In genomic region chr5:139389676-139390061, GRCm38 (mm10) we compare ENCODE assay signal across 8 mouse cellular contexts. TPM values are rescaled to one million over a fixed set of nuclear protein-coding genes. Genes with fewer than 3 reads are reported as not detected.
A peak's percentile ranks its signal among the peaks of the same experiment; 100 is the strongest.
DNase-seq lines count a peak whose midpoint lies in the region; ATAC-seq and TF ChIP-seq lines count a peak whose summit lies in the region.

No protein-coding gene starts in this region.

- intact Hi-C loops in gastrocnemius, postnatal 14 days (cut with DNase I; ENCODE audit: low total_unique reads) = no loop called here
- intact Hi-C loops in left cerebral cortex, postnatal 4 days (cut with DNase I) = no loop called here

- H3K9ac ChIP-seq in hindbrain, postnatal 0 days (replicated peaks; ENCODE audit: low read length) = no peak overlapping the region

- 50% methylated on average over 6 of the region's 6 CpGs for WGBS in bone marrow, adult 2 months
- WGBS in hindbrain, postnatal 0 days = 26% methylated on average over 6 of the region's 6 CpGs

- no peak for TF ChIP-seq CTCF in bone marrow, adult 2 months (IDR thresholded peaks at IDR 0.05; ENCODE audit: control insufficient read depth, insufficient read depth, low read length)
- no peak for TF ChIP-seq CTCF in hindbrain, postnatal 0 days (IDR thresholded peaks at IDR 0.05; ENCODE audit: low read depth)

- TF ChIP-seq POLR2A in bone marrow, adult 2 months (IDR thresholded peaks at IDR 0.05; ENCODE audit: borderline replicate concordance, control insufficient read depth, low read depth, low read length) = peak; percentile 89

- no peaks in the 10 kb centered on the region for H3K27me3 ChIP-seq in hindbrain, postnatal 0 days (ENCODE audit: insufficient read depth, low read length)

- peak overlapping the region; percentile 62 for H3K4me3 ChIP-seq in bone marrow, adult 2 months (replicated peaks; ENCODE audit: control insufficient read depth, low read depth, low read length)
- no peak overlapping the region for H3K4me3 ChIP-seq in hindbrain, postnatal 0 days (ENCODE audit: low read length)

- H3K36me3 ChIP-seq in hindbrain, postnatal 0 days (ENCODE audit: insufficient read depth, low read length) = no peaks in the 10 kb centered on the region

- H3K9me3 ChIP-seq in hindbrain, postnatal 0 days (ENCODE audit: low read length) = no peaks in the 10 kb centered on the region

- ATAC-seq in hindbrain, postnatal 0 days = peak; percentile 80
- ATAC-seq in megakaryocyte progenitor cell, adult 5-6 weeks (replicated peaks; ENCODE audit: poor library complexity) = peak; percentile 60

- H3K4me2 ChIP-seq in hindbrain, postnatal 0 days (ENCODE audit: low read depth, low read length) = no peak overlapping the region

- H3K4me1 ChIP-seq in bone marrow, adult 2 months (ENCODE audit: control insufficient read depth, insufficient read depth, low read length) = peaks cover 11% of the 10 kb centered on the region
- H3K4me1 ChIP-seq in hindbrain, postnatal 0 days (ENCODE audit: insufficient read depth, low read length) = peaks cover 25% of the 10 kb centered on the region

- peak; percentile 55 for DNase-seq in MEL-GATA-1-ER (ENCODE audit: extremely low read depth, low read depth)
- DNase-seq in gastrocnemius, postnatal 14 days = peak; percentile 81
- peak; percentile 73 for DNase-seq in hindbrain, postnatal 0 days (ENCODE audit: low spot score)
- DNase-seq in left cerebral cortex, postnatal 4 days = peak; percentile 57
- DNase-seq in testis, postnatal 14 days (ENCODE audit: low spot score) = peak; percentile 53
- no peak for DNase-seq in cerebellum, postnatal 25 days

- peak overlapping the region; percentile 99 for H3K27ac ChIP-seq in bone marrow, adult 2 months (ENCODE audit: control insufficient read depth, insufficient read depth, low read depth, low read length, poor library complexity)
- H3K27ac ChIP-seq in hindbrain, postnatal 0 days = peak overlapping the region; percentile 82

RNA-seq across cellular contexts. Expression of gene Gpr146, which starts 12.2 kb away (rescaled TPM):
- polyA plus RNA-seq in bone marrow, adult 2 months (2011; ENCODE audit: insufficient read depth, insufficient read length, low replicate concordance, missing spikeins) = 14.6 and 20.1 TPM in 2 replicates
- total RNA-seq in gastrocnemius, postnatal 14 days (2021) = 10 to 100 TPM; 17.2 to 26.0 TPM
- 8.1 and 10.1 TPM in 2 replicates for total RNA-seq in hindbrain, postnatal 0 days (2014; rRNA removed)
- polyA plus RNA-seq in hindbrain, postnatal 0 days (2015; fragmentation: Nextera tagmentation; extraction: Ambion mirVana) = 3.7 and 4.4 TPM in 2 replicates
- 1 to 10 TPM; 2.2 to 2.5 TPM for total RNA-seq in left cerebral cortex, postnatal 4 days (2021)
- 6.0 and 6.3 TPM in 2 replicates for total RNA-seq in megakaryocyte progenitor cell, adult 5-6 weeks (2015)
- total RNA-seq in megakaryocyte progenitor cell, adult 5-6 weeks (2017) = 5.7 and 6.7 TPM in 2 replicates

RNA-seq across cellular contexts. Expression of gene C130050O18Rik, which starts 15.4 kb away (rescaled TPM):
- 0.88 and 4.0 TPM in 2 replicates for polyA plus RNA-seq in bone marrow, adult 2 months (2011; ENCODE audit: insufficient read depth, insufficient read length, low replicate concordance, missing spikeins)
- total RNA-seq in gastrocnemius, postnatal 14 days (2021) = under 1 TPM; 0.39 to 0.60 TPM
- total RNA-seq in hindbrain, postnatal 0 days (2014; rRNA removed) = 1.1 TPM in 1 of 2 replicates, not detected in the other
- polyA plus RNA-seq in hindbrain, postnatal 0 days (2015; fragmentation: Nextera tagmentation; extraction: Ambion mirVana) = 0.34 TPM in 1 of 2 replicates, not detected in the other
- total RNA-seq in left cerebral cortex, postnatal 4 days (2021) = not detected
- total RNA-seq in megakaryocyte progenitor cell, adult 5-6 weeks (2015) = 1.8 and 2.3 TPM in 2 replicates
- total RNA-seq in megakaryocyte progenitor cell, adult 5-6 weeks (2017) = 1.3 and 2.1 TPM in 2 replicates

RNA-seq across cellular contexts. Expression of gene Gper1, which starts 33.3 kb away (rescaled TPM):
- polyA plus RNA-seq in bone marrow, adult 2 months (2011; ENCODE audit: insufficient read depth, insufficient read length, low replicate concordance, missing spikeins) = not detected in 2 replicates
- total RNA-seq in gastrocnemius, postnatal 14 days (2021) = 1 to 10 TPM; 2.2 to 2.4 TPM
- 5.8 and 9.6 TPM in 2 replicates for total RNA-seq in hindbrain, postnatal 0 days (2014; rRNA removed)
- 5.6 and 6.2 TPM in 2 replicates for polyA plus RNA-seq in hindbrain, postnatal 0 days (2015; fragmentation: Nextera tagmentation; extraction: Ambion mirVana)
- total RNA-seq in left cerebral cortex, postnatal 4 days (2021) = 1 to 10 TPM; 3.0 to 3.2 TPM
- not detected in 2 replicates for total RNA-seq in megakaryocyte progenitor cell, adult 5-6 weeks (2015)
- not detected in 2 replicates for total RNA-seq in megakaryocyte progenitor cell, adult 5-6 weeks (2017)

RNA-seq across cellular contexts. Expression of gene Cyp2w1, which starts 37.3 kb away (rescaled TPM):
- not detected in 2 replicates for polyA plus RNA-seq in bone marrow, adult 2 months (2011; ENCODE audit: insufficient read depth, insufficient read length, low replicate concordance, missing spikeins)
- not detected for total RNA-seq in gastrocnemius, postnatal 14 days (2021)
- total RNA-seq in hindbrain, postnatal 0 days (2014; rRNA removed) = not detected in 2 replicates
- not detected in 2 replicates for polyA plus RNA-seq in hindbrain, postnatal 0 days (2015; fragmentation: Nextera tagmentation; extraction: Ambion mirVana)
- total RNA-seq in left cerebral cortex, postnatal 4 days (2021) = not detected
- total RNA-seq in megakaryocyte progenitor cell, adult 5-6 weeks (2015) = not detected in 2 replicates
- total RNA-seq in megakaryocyte progenitor cell, adult 5-6 weeks (2017) = not detected in 2 replicates

RNA-seq across cellular contexts. Expression of gene Cox19, which starts 38.5 kb away (rescaled TPM):
- polyA plus RNA-seq in bone marrow, adult 2 months (2011; ENCODE audit: insufficient read depth, insufficient read length, low replicate concordance, missing spikeins) = 27.6 and 39.3 TPM in 2 replicates
- total RNA-seq in gastrocnemius, postnatal 14 days (2021) = 10 to 100 TPM; 58.6 to 79.3 TPM
- 93.7 and 106 TPM in 2 replicates for total RNA-seq in hindbrain, postnatal 0 days (2014; rRNA removed)
- 86.3 and 91.0 TPM in 2 replicates for polyA plus RNA-seq in hindbrain, postnatal 0 days (2015; fragmentation: Nextera tagmentation; extraction: Ambion mirVana)
- 10 to 100 TPM; 87.8 to 89.3 TPM for total RNA-seq in left cerebral cortex, postnatal 4 days (2021)
- 30.3 and 32.1 TPM in 2 replicates for total RNA-seq in megakaryocyte progenitor cell, adult 5-6 weeks (2015)
- 27.1 and 29.3 TPM in 2 replicates for total RNA-seq in megakaryocyte progenitor cell, adult 5-6 weeks (2017)

Comparison
In these comparisons a context has a peak if more than half of its experiments do, and no peak if none do; other contexts are left out.
1. DNase-seq: peak in MEL-GATA-1-ER (single experiment), gastrocnemius, postnatal 14 days (single experiment), hindbrain, postnatal 0 days (single experiment), left cerebral cortex, postnatal 4 days (single experiment) and testis, postnatal 14 days (single experiment); none in cerebellum, postnatal 25 days (0 of 2).